Mouse (Mus musculus) layer of hippocampus, adult 9-11 months (tissue): Measurements from ENCODE around the gene Elfn2.

ENCODE experiments used
- DNase-seq: peaks from one replicate; pipeline ENCODE4 v3.0.0; 2022

Gene Elfn2

DNA sequence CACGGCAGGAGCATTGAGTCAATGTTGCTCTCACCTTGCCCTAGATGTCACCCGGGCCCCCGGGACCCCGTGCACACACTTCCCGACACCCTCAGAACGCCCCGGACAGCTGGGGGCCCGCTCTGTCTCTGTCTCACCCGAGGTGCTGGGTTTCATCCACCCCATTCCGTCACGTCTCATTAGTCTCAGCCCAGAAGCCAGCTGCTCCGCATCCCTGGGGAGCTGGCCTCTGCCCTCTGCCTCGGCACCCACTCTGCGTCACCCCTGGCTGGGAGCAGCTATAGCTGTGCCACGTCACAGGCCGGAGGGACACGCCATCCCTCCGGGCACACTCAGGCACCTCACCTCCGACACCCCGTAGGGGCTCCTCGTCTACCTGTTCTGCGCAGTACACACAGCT, 38.3 kb downstream of the Elfn2 start:
- no peak for DNase-seq

DNA sequence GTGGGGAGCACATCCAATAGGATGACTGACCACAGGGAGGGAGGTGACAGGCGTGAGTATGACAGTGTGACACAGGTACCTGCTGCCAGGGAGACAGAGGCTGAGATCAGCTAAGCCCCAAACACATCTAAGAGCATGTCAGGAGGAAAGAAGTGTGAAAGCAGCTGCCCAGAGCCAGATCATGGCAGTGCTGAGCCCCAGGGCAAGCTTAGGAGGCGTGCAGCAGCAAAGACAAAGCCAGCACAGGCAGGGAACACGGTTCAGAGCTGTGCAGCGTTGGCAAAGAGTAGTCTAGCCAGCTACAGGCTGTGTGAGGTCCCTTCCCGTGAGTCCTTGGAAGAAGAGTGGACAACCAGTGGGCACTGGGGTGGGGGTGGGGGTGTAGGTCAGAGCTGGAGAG, 40.9 kb downstream of the Elfn2 start:
- DNase-seq: no peak

DNA sequence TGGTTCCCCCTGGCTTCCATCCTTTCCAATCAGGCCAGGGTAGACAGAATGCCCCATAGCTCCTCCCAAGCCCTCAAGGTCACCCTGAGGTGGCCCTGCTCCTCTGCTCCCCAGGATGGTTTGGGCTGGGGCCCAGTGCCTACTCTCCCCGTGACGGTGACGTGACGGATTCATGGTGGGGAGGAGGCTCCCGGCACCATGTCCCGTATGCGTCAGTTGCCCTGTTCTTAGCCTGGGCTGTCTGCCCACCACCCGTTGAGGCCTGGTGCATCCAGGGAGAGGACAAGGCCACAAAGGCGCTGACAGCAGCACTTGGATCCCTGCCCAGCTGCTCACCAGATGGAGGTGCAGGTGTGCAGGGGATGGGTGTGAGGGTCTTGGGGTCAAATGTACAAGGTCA, 41.6 kb downstream of the Elfn2 start:
- DNase-seq: no peak

DNA sequence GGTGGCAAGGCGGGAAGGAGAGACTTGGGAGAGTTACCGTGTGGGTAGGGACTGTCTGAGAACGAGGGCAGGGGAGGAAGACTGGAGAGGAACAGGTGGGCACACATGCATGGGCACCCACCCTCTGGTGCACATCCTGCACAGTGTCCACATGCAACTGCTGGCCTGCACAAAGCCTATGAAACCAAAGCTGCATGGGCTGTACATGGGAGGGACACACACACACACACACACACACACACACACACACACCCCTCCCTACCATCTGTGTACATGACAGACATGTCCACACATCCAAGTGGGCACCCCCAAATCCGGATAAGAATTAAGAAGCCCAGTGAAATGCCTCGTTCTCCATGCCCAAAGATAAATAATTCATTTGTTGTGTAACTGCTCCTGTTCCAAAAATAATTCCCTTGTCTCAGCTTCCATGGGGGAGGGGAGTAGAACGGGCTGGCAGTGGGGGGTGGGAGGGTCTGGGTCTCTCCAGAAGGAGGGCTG, 43.6 kb downstream of the Elfn2 start:
- no peak for DNase-seq

DNA sequence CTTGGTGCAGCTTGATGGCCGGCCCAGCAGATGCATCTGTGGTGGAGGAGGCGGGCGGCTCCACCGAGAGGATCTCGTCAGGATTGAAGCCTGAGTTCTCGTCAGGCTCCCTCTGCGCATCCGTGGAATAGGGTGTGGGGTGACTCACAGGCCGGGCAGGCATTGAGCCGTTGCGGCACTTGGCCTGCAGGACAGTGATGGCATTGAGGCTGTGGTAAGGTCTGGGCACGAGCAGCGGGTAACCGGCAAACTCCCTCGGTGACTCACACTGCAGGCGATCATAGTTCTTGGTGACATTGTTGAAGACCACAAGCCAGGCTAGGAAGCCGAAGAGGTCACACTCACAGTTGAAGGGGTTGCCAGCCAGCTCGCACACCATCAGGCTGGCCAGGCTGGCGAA, 45.1 kb downstream of the Elfn2 start:
- no peak for DNase-seq

DNA sequence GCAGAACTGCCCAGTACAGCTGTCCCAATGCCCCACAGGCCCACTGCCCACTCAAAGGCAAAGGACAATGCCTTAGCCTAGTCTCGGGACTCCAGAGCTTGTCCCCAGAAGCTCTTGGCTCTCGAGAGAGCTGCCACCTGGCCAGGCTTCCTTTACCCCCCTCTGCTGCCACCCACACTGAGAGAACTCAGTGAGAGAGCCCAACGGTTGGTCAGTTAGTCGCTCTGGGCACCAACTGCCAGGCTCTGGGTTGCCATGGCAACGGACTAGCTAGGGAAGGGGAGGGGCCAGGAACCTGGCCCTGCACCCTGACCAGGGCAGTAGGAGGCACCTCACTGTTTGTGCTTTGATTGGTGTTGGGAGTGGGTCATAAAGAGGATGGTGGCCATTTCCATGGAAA, 48.2 kb downstream of the Elfn2 start:
- peak; percentile 77 for DNase-seq

DNA sequence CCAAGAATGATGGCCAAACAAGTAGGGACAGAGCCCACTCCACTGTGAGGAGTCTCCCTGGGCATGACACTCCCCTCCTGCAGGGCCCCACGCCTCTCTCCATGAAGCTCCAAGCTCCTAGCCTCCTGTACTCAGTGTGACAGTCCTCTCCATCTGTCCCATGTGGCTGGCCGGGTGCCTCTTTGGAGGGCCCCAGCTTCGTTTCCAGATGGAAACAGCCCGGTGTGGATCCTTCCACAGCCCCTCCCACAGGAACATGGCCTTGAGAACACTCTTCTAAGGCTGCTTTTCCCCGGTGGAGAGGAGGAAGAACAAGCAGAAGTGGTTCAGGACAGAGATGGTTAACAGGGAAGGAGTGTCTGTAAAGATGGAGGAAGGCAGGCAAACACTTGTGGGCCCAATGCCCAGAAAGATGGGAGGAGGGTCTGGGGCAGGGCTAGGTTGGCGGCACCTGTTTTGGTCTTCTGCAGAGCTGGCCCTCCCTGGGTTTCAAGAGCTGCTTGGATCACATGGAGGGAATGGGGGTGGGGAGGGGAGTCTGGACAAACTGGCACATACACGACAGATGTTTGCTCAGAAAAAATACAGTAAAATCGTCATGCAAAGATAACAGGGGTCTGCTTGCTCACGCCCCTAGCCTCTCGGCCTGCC, 49.2 kb downstream of the Elfn2 start:
- DNase-seq: no peak

DNA sequence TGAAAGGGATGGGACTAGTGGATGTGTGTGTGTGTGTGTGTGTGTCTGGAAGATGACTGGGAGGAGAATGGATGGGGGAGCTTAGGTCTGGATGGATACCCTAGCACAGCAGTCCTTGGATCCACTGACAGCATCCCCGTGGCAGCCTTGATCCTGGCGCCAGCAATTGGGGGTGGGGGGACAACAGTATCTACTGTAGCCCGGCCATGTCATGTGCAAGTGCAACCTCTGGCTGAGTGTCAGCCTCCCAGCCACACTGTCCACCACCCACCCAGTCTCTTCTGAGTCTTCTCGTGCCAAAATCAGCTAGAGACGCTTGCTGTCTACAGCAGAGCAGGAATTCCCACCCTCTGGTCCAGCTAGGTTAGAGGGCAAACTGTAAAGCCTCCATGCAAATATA, 54.3 kb downstream of the Elfn2 start:
- no peak for DNase-seq

DNA sequence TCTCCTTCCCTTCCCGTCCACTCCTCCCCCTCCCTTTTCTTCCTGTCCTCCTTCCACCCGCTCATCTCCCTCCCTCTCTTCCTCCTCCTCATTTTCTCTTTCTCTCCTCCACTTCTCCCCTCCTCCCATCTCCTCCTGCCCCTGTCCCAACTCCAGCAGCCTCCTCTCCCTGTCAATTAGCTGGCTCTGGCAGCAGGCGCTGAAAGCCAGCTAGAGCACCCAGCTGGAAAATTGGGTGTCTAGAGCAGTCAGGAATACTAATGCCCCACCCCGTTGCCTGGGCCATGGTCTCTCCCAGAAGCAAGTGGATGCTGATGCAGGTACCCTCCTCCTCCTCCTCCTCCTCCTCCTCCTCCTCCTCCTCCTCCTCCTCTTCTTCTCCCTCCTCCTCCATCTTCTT, 67.4 kb downstream of the Elfn2 start:
- DNase-seq: no peak

DNA sequence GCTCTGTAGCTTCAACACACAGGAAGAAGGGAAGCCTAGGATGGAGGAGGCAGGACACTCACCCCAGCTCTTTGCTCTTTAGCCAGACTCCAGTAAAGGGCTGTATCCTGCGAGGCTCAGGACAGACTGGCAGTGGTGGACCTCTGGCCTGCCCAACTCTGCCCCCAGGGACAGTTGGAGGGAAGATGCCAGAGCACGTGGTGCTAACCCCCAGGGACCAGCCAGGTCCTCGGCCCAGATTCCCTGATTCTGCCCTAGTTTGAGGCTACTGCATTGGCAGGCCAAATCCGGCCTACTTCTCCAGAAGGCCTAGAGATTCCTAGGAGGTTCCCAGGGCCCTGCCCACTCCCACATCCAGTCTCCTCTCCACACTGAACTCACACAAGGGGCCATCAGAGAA, 70.8 kb downstream of the Elfn2 start:
- DNase-seq: no peak

DNA sequence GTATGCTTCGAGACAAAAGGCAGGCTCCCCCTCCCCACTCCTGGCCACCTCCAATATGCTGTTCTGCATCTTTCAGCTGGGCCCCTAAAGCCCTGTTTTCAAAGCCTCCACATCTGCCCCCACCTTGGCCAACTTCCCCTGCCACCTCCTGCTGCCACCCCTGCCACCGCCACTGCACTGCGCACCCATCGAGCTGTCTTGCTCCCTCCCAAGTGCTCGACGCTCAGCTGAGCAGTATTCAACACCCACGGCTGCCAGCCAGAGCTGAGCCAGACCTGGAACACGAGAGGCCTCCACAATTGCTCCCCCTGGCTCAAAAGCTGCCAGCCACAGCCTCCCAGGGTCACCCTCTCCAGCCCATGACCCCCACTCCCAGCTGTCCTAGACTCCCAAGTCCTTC, 74.0 kb downstream of the Elfn2 start:
- no peak for DNase-seq

DNA sequence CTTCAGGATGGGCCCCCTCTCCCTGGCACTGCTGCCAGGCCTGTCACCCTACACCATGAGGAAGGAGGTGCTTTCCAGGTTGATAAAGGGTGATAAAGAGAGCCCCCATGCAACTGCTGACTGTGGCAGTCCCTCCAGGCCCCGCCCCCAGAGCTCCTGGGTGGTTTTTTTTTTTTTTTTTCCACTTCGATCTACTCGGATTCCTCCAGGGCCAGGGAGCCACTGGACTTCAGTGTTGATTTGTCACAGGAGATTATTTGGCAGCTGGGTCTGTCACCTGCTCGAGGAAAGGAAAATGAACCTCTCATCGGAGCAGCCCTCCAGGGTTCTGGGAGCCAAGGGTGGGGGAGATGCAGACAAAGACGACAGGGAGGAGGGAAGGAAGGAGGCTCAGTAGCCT, 74.9 kb downstream of the Elfn2 start:
- DNase-seq: no peak

DNA sequence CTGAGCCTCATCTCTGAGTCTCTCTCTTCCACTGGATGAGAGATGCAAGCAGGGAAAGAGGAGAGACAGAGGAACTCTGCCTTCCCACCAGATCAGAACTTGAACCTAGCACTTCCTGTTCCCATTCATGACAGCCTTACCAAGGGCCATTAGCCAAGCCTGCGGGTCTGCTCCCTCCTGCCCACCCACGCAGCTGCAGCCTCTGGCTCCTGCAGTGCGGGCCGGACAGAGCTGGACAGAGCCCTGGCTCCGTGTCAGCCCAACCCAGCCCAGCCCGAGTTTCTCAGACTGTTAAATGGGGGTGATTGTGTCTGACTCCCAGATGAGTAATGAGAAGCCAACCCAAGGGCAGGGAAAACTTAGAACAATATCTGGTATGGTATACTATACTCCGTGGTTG, 83.3 kb downstream of the Elfn2 start:
- peak; percentile 67 for DNase-seq

DNA sequence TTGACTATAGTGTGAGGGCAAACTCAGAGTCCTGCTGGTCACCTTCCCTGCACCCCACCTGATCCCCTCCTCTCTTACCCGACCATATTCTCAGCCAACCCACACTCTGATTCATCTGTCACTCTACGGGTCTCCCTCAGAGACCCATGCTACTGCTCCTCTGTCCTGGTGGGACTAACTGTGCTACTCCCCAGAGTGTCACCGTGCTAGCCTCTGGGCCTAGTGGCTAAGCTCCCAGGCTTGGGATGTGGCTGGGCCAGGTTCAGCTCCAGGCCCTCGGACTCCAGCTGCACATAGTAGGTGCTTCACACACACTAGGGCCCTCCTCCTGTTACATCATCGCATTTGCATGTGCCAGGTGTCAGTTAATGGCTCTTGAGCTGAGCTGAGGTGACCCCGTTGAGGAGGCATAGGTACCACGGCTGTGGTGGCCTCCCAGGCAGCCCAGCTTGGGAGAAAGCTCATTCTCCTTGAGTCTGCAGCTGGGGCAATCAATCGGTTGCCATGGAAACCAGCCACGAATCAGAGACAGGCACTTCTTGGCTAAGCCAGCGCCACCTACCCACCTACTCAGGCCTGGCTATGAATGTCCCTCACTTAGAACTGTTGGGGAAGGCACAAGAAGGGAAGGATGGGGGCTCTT, 84.4 kb downstream of the Elfn2 start:
- DNase-seq: peak; percentile 85

DNA sequence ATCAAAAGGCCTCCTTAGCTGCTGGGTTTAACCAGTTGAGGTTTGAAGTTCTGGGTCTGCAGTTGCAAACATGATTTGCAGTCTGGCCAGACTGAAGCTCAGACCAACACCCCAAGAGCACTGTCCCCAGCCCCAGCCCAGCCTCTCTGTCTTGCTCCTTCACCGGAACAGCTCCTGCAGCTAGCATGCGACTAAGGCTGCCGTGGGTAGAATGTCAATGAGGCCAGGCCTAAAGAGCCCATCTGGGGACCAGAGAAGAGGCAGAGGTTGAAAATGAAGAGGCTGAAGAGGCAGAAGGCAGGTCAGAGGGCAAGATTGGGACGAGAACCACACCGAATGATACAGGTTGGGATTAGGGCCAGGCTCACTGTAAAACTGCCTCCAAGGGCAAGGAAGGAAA, 85.2 kb downstream of the Elfn2 start:
- no peak for DNase-seq

DNA sequence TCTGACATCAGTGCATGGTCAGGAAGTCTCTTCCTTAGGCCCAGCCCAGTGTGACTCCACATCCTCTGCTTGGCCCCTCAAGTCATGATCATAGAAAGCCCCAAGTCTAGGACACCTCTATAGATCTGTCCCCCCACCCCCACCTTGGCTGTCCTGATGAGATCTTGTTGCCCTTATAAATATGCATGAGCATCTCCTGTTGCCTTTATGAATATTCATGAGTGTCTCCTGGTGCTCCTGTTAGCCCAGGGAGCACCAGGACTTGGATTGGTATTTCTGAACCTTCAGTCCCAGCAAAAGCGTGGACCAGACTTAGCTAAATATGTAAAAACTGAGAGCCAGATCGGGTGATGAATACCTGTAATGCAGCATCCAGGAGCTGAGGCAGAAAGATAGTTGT, 86.2 kb downstream of the Elfn2 start:
- no peak for DNase-seq

DNA sequence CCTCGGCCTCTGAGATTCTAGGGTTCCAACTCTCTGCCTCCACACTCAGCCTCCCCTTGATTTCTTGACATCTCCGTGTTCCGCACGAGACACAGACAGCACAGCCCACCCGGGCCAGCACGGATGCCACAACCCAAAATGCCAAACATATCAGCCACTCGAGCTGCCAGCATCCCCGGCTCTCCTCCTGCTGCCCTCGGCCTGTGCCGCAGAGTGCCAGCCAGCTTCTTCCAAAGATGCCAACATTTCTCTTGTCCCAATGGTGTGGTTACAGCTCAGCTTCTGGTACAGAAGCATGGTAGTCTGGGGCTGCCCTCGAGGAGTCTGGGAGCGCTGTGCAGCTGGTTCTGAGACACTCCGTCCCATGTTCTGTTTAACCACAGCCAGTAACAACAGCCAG, 92.3 kb downstream of the Elfn2 start:
- DNase-seq: no peak

DNA sequence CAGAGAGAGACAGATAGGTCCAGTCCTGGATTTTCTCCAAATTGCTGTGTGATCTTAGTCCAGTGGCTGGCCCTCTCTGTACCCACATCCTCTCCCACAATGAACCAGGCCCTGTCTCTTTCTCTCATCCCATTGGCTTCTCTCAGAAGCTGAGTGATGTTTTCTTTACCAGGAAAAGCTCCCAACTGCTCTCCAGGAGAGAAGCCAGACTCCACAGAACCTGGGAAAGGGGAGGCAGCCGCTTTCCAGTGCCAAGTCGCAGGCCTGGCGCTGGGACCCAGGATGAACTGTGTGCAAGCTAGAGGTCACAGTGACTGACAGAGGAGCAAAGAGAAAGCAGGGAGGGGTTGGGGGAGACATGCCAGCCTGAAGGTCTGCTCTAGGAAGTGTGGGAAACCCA, 93.6 kb downstream of the Elfn2 start:
- no peak for DNase-seq

DNA sequence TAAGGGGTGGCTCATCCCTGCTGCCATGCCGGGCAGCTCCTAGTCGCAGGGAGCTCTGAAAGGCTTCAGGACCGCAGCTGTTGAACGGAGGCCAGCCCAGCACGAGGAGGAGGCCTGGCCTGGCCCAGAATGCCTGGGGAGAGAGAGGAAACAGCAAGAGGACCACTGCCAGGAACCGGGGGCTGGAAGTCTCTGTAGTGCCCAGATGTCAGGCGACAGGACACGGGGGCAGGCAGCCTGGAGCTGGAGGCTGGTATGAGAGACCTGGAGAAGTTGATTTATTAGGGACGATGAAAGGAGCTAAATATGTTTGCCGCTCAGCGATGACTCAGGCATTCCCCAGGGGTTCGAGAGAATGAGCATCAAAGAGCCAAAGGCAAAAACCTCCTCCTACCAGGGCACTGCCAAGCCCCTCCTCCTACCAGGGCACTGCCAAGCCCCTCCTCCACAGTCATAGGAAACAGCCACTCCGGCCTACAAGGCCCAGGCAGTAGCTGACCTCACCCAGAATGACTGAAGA, 94.1 kb downstream of the Elfn2 start:
- peak; percentile 77 for DNase-seq

DNA sequence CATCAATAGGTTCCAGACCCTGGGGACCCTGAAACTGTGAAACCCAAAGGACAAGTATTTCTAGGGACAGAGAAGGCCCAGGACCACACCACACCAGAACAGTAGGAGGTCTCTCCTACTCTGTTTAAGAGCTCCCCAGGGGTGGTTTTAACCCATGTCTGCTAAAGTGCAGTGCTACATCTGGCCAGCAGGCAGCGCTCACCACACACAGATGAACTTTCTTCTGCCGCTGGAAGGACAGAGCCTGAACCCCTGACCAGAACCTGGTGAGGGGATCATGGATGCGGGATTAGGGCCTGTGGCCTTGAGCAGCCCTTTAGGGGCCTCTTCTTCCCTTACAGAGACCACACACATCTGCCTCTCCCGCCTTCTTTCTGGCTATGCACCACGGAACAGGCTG, 95.1 kb downstream of the Elfn2 start:
- peak; percentile 70 for DNase-seq
